Mouse (Mus musculus) myocyte (in vitro differentiated cells): Measurements from ENCODE around the gene Kidins220.

ENCODE experiments used
- CEBPB ChIP-seq: IDR thresholded peaks from 2 replicates; pipeline ENCODE4 v1.6.1; 2011; ENCODE audit warnings: mild to moderate bottlenecking, moderate library complexity; ENCODE audit not compliant: poor library complexity, insufficient read depth, severe bottlenecking
- E2F4 ChIP-seq: IDR thresholded peaks from one replicate; pipeline ENCODE4 v1.6.1; 2011; ENCODE audit warnings: mild to moderate bottlenecking, control low read depth, moderate library complexity; ENCODE audit not compliant: insufficient read depth
- MAX ChIP-seq: IDR thresholded peaks from one replicate; pipeline ENCODE4 v1.6.1; 2011; ENCODE audit warnings: low read depth, mild to moderate bottlenecking, control low read depth
- MYOG ChIP-seq, 3 experiments: IDR thresholded peaks; one replicate each; pipeline ENCODE4 v1.6.1; 2011; ENCODE audit warnings: control low read depth in 2 of 3, low read depth in 2 of 3, mild to moderate bottlenecking in 2 of 3; ENCODE audit not compliant: insufficient read length in 2 of 3, control insufficient read depth in 1 of 3, insufficient read depth in 1 of 3
- POLR2A ChIP-seq: IDR thresholded peaks from one replicate; pipeline ENCODE4 v1.6.1; 2011; ENCODE audit warnings: low read depth, mild to moderate bottlenecking, control low read depth, moderate library complexity; ENCODE audit not compliant: insufficient read length

DNA sequence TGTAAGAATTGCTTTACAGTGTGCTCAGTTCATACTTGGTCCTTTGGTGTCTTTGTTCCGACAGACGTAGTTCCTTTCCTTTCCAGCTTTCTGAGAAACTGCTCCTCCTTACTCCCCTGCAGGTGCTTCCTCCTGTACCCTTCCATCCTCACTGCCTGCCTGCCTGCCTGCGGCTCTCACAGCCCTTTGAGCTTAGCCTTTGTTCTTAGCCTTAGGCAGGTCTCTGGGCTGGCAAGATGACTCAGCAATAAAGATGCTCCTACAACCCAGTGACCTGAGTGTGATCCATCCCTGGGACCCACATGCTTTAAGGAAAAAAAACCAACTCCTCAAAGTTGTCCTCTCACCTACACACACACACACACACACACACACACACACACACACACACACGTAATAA, 80.2 kb downstream of the Kidins220 start:
- TF ChIP-seq CEBPB = no peak
- TF ChIP-seq MAX = no peak
- no peak for TF ChIP-seq E2F4
- no peak for TF ChIP-seq POLR2A
- no peak for TF ChIP-seq MYOG (IDR thresholded peaks at IDR 0.05; ENCODE audit: control insufficient read depth in 1 of 3, insufficient read depth in 1 of 3, insufficient read length in 2 of 3, low read depth in 2 of 3)
